Mouse (Mus musculus) ovary, adult 18-20 months (tissue): ENCODE results near the gene Ncor2.

Source experiments
- DNase-seq: peaks from one replicate; pipeline ENCODE4 v3.0.0; 2022; ENCODE audit warnings: low spot score, mixed read lengths

The Ncor2 gene

GRCm38 (mm10) chr5:124969790-124970189 is 209.2 kb downstream of the Ncor2 start:
- DNase-seq: no peak
